In genomic region chr7:27048886-27049285, GRCm38 (mm10) we compare ENCODE assay signal across 35 mouse cellular contexts. TPM values are rescaled to one million over a fixed set of nuclear protein-coding genes. Genes with fewer than 3 reads are reported as not detected.
"Had no signal": no experiment of that assay in that cellular context is flagged by ENCODE, and none has a peak within 500 bp of the region (broad histone marks: within the 10 kb centered on the region; RNA-seq: fewer than 3 reads in every experiment).

No protein-coding gene starts in this region.

RNA-seq across cellular contexts. Expression of gene Cyp2a12, which starts 20.0 kb away (rescaled TPM):
- total RNA-seq: left cerebral cortex, adult 18-20 months; left cerebral cortex, adult 2 months; left cerebral cortex, adult 8-10 months; left cerebral cortex, postnatal 10 days; left cerebral cortex, postnatal 14 days; left cerebral cortex, postnatal 25 days; left cerebral cortex, postnatal 36 days; left cerebral cortex, postnatal 4 days; megakaryocyte progenitor cell, adult 5-6 weeks; megakaryocyte, adult 5-6 weeks; megakaryocyte-erythroid progenitor cell, adult 5-6 weeks; midbrain, postnatal 0 days; monocyte, adult 5-6 weeks had no signal
- polyA plus RNA-seq: limb, embryonic 10.5 days; limb, embryonic 11.5 days; limb, embryonic 12.5 days; limb, embryonic 13.5 days; limb, embryonic 14.5 days; limb, embryonic 15.5 days; liver, embryonic 11.5 days; lung, embryonic 14.5 days; lung, embryonic 15.5 days; lung, embryonic 16.5 days; lung, postnatal 0 days; macrophage; midbrain, embryonic 10.5 days; midbrain, embryonic 11.5 days; midbrain, embryonic 12.5 days; midbrain, embryonic 13.5 days; midbrain, embryonic 14.5 days; midbrain, embryonic 15.5 days; midbrain, embryonic 16.5 days; midbrain, postnatal 0 days; myocyte; neural tube, embryonic 11.5 days; neural tube, embryonic 12.5 days had no signal
